ENCODE assay signal across 21 mouse cellular contexts in genomic region chr14:79957789-79958487, GRCm38 (mm10). TPM values are rescaled to one million over a fixed set of nuclear protein-coding genes. Genes with fewer than 3 reads are reported as not detected.
A peak's percentile ranks its signal among the peaks of the same experiment; 100 is the strongest.
DNase-seq lines count a peak whose midpoint lies in the region; ATAC-seq and TF ChIP-seq lines count a peak whose summit lies in the region.
"Had no signal": no experiment of that assay in that cellular context is flagged by ENCODE, and none has a peak within 500 bp of the region (broad histone marks: within the 10 kb centered on the region; RNA-seq: fewer than 3 reads in every experiment).

No protein-coding gene starts in this region.

- DNase-seq in forebrain, embryonic 14.5 days (ENCODE audit: low spot score) = no peak
- DNase-seq in kidney, adult 2 months = no peak
- DNase-seq in limb, embryonic 10.5 days (ENCODE audit: low spot score) = no peak
- DNase-seq in right cerebral cortex, postnatal 25 days = no peak
- DNase-seq: adrenal gland, postnatal 14 days; cerebellum, adult 9-10 months; gastrocnemius, postnatal 10 days; kidney, adult 11 months; left cerebral cortex, postnatal 4 days; lung, adult 18-20 months; lung, postnatal 14 days; thymus, adult 2 months; thymus, postnatal 4 days had no signal

- H3K27me3 ChIP-seq in forebrain, embryonic 15.5 days = no peaks in the 10 kb centered on the region
- H3K27me3 ChIP-seq in forebrain, embryonic 14.5 days (replicated peaks; ENCODE audit: control insufficient read depth, insufficient read depth, low read length) = no peaks in the 10 kb centered on the region
- H3K27me3 ChIP-seq in kidney, embryonic 16.5 days (ENCODE audit: insufficient read depth, low read length) = no peaks in the 10 kb centered on the region
- no peaks in the 10 kb centered on the region for H3K27me3 ChIP-seq in kidney, adult 2 months (replicated peaks; ENCODE audit: control insufficient read depth, insufficient read depth, low read length)
- H3K27me3 ChIP-seq in limb, embryonic 10.5 days (ENCODE audit: low read depth, poor library complexity, severe bottlenecking) = no peaks in the 10 kb centered on the region
- H3K27me3 ChIP-seq in neural tube, embryonic 15.5 days (replicated peaks) = no peaks in the 10 kb centered on the region
- H3K27me3 ChIP-seq: liver, embryonic 12.5 days had no signal

- H3K9ac ChIP-seq in forebrain, embryonic 15.5 days (replicated peaks) = no peak overlapping the region
- no peak overlapping the region for H3K9ac ChIP-seq in forebrain, embryonic 14.5 days (ENCODE audit: low read length)
- no peak overlapping the region for H3K9ac ChIP-seq in kidney, embryonic 16.5 days (replicated peaks; ENCODE audit: low read length)
- 0 out of 2 replicates have a peak overlapping the region, but pooled peaks have one; percentile 10 for H3K9ac ChIP-seq in neural tube, embryonic 15.5 days (replicated peaks)
- H3K9ac ChIP-seq: liver, embryonic 12.5 days had no signal

- H3K36me3 ChIP-seq in forebrain, embryonic 15.5 days = no peaks in the 10 kb centered on the region
- no peaks in the 10 kb centered on the region for H3K36me3 ChIP-seq in forebrain, embryonic 14.5 days (ENCODE audit: control insufficient read depth, insufficient read depth, low read length)
- H3K36me3 ChIP-seq in kidney, embryonic 16.5 days (ENCODE audit: insufficient read depth, low read length) = no peaks in the 10 kb centered on the region
- H3K36me3 ChIP-seq in kidney, adult 2 months (ENCODE audit: control insufficient read depth, insufficient read depth, low read length) = no peaks in the 10 kb centered on the region
- H3K36me3 ChIP-seq in limb, embryonic 10.5 days = no peaks in the 10 kb centered on the region
- no peaks in the 10 kb centered on the region for H3K36me3 ChIP-seq in neural tube, embryonic 15.5 days
- H3K36me3 ChIP-seq: embryonic facial prominence, embryonic 10.5 days; heart, embryonic 10.5 days; liver, embryonic 12.5 days had no signal

- H3K9me3 ChIP-seq in forebrain, embryonic 15.5 days = no peaks in the 10 kb centered on the region
- H3K9me3 ChIP-seq in forebrain, embryonic 14.5 days (replicated peaks; ENCODE audit: control insufficient read depth, low read length) = no peaks in the 10 kb centered on the region
- H3K9me3 ChIP-seq in kidney, embryonic 16.5 days (ENCODE audit: low read length) = no peaks in the 10 kb centered on the region
- H3K9me3 ChIP-seq in limb, embryonic 10.5 days (replicated peaks) = no peaks in the 10 kb centered on the region
- no peaks in the 10 kb centered on the region for H3K9me3 ChIP-seq in neural tube, embryonic 15.5 days (replicated peaks)
- H3K9me3 ChIP-seq: embryonic facial prominence, embryonic 10.5 days; heart, embryonic 10.5 days had no signal

- ATAC-seq in forebrain, embryonic 15.5 days (replicated peaks) = 0 out of 2 replicates have a peak, but pooled peaks have one; percentile 32
- no peak for ATAC-seq in forebrain, embryonic 14.5 days
- peak; percentile 85 for ATAC-seq in kidney, embryonic 16.5 days (ENCODE audit: low FRiP score, low TSS enrichment)
- ATAC-seq in neural tube, embryonic 15.5 days (ENCODE audit: low FRiP score) = peak; percentile 68
- ATAC-seq: hindbrain, postnatal 0 days; liver, embryonic 12.5 days had no signal

- H3K4me3 ChIP-seq in forebrain, embryonic 15.5 days = no peak overlapping the region
- H3K4me3 ChIP-seq in forebrain, embryonic 14.5 days (ENCODE audit: low read depth, low read length) = no peak overlapping the region
- H3K4me3 ChIP-seq in kidney, embryonic 16.5 days (ENCODE audit: low read length) = no peak overlapping the region
- no peak overlapping the region for H3K4me3 ChIP-seq in kidney, adult 2 months (ENCODE audit: insufficient read depth, low read depth, low read length)
- H3K4me3 ChIP-seq in limb, embryonic 10.5 days = no peak overlapping the region
- no peak overlapping the region for H3K4me3 ChIP-seq in neural tube, embryonic 15.5 days (replicated peaks)
- H3K4me3 ChIP-seq: embryonic facial prominence, embryonic 10.5 days; heart, embryonic 10.5 days; liver, embryonic 12.5 days had no signal

- TF ChIP-seq CTCF in kidney, adult 2 months (conservative IDR thresholded peaks at IDR 0.05; ENCODE audit: insufficient read depth, insufficient read length, low read depth, low read length) = no peak

- TF ChIP-seq POLR2A in kidney, adult 2 months (IDR thresholded peaks at IDR 0.05; ENCODE audit: low read depth, low read length) = no peak

- H3K4me2 ChIP-seq in forebrain, embryonic 15.5 days (replicated peaks) = no peak overlapping the region
- no peak overlapping the region for H3K4me2 ChIP-seq in forebrain, embryonic 14.5 days (ENCODE audit: low read length)
- no peak overlapping the region for H3K4me2 ChIP-seq in kidney, embryonic 16.5 days (replicated peaks; ENCODE audit: low read depth, low read length)
- 0 out of 2 replicates have a peak overlapping the region, but pooled peaks have one; percentile 19 for H3K4me2 ChIP-seq in neural tube, embryonic 15.5 days
- H3K4me2 ChIP-seq: liver, embryonic 12.5 days; midbrain, embryonic 11.5 days had no signal

- H3K27ac ChIP-seq in forebrain, embryonic 15.5 days (replicated peaks) = 0 out of 2 replicates have a peak overlapping the region, but pooled peaks have one; percentile 27
- no peak overlapping the region for H3K27ac ChIP-seq in forebrain, embryonic 14.5 days (ENCODE audit: low read depth, low read length)
- H3K27ac ChIP-seq in kidney, embryonic 16.5 days (ENCODE audit: low read length) = peak overlapping the region; percentile 40; the same call in 1 of the 2 replicates
- no peak overlapping the region for H3K27ac ChIP-seq in kidney, adult 2 months (ENCODE audit: insufficient read depth, low read depth, low read length)
- 0 out of 2 replicates have a peak overlapping the region, but pooled peaks have one; percentile 22 for H3K27ac ChIP-seq in limb, embryonic 10.5 days
- peak overlapping the region; percentile 65 for H3K27ac ChIP-seq in neural tube, embryonic 15.5 days (replicated peaks)
- H3K27ac ChIP-seq: embryonic facial prominence, embryonic 10.5 days; heart, embryonic 10.5 days; hindbrain, postnatal 0 days; liver, embryonic 12.5 days had no signal

- 77% methylated on average over 15 of the region's 15 CpGs for WGBS in forebrain, embryonic 15.5 days
- WGBS in forebrain, embryonic 14.5 days = 82% methylated on average over 15 of the region's 15 CpGs
- WGBS in kidney, embryonic 16.5 days = 28% methylated on average over 15 of the region's 15 CpGs
- 58% methylated on average over 15 of the region's 15 CpGs for WGBS in kidney, adult 2 months
- 70% methylated on average over 15 of the region's 15 CpGs for WGBS in limb, embryonic 10.5 days
- 31% methylated on average over 15 of the region's 15 CpGs for WGBS in neural tube, embryonic 15.5 days

- 0 out of 2 replicates have a peak, but pooled peaks cover 6% of the 10 kb centered on the region for H3K4me1 ChIP-seq in forebrain, embryonic 15.5 days
- H3K4me1 ChIP-seq in forebrain, embryonic 14.5 days (ENCODE audit: control insufficient read depth, insufficient read depth, low read length) = no peaks in the 10 kb centered on the region
- H3K4me1 ChIP-seq in kidney, embryonic 16.5 days (ENCODE audit: insufficient read depth, low read length) = peaks cover 4% of the 10 kb centered on the region; the same call in 1 of the 2 replicates
- H3K4me1 ChIP-seq in kidney, adult 2 months (ENCODE audit: control insufficient read depth, insufficient read depth, low read length) = no peaks in the 10 kb centered on the region
- peaks cover 12% of the 10 kb centered on the region; the same call in 1 of the 2 replicates for H3K4me1 ChIP-seq in limb, embryonic 10.5 days
- H3K4me1 ChIP-seq in neural tube, embryonic 15.5 days = peaks cover 13% of the 10 kb centered on the region
- H3K4me1 ChIP-seq: embryonic facial prominence, embryonic 10.5 days; heart, embryonic 10.5 days; liver, embryonic 12.5 days had no signal

RNA-seq across cellular contexts. Expression of gene Olfm4, which starts 25.9 kb away (rescaled TPM):
- polyA plus RNA-seq in forebrain, embryonic 15.5 days (2015; fragmentation: Nextera tagmentation; extraction: Ambion mirVana) = 1.9 and 2.0 TPM in 2 replicates
- polyA plus RNA-seq in forebrain, embryonic 14.5 days (2014; fragmentation: Nextera tagmentation; extraction: Ambion mirVana) = 1.3 and 2.1 TPM in 2 replicates
- polyA plus RNA-seq in kidney, embryonic 16.5 days (2015; fragmentation: Nextera tagmentation; extraction: Ambion mirVana) = 1.8 and 1.9 TPM in 2 replicates
- polyA plus RNA-seq in kidney, adult 2 months (2012; rRNA removed) = 2.9 and 3.3 TPM in 2 replicates
- polyA plus RNA-seq in limb, embryonic 10.5 days (2016; fragmentation: Nextera tagmentation; extraction: Ambion mirVana) = 0.16 TPM in 1 of 2 replicates, not detected in the other
- 0.86 and 3.0 TPM in 2 replicates for polyA plus RNA-seq in neural tube, embryonic 15.5 days (2015; fragmentation: Nextera tagmentation; extraction: Ambion mirVana)

Comparison
In these comparisons a context has a peak if more than half of its experiments do, and no peak if none do; other contexts are left out.
1. H3K27ac ChIP-seq: peak in forebrain, embryonic 15.5 days (single experiment), kidney, embryonic 16.5 days (single experiment), limb, embryonic 10.5 days (single experiment) and neural tube, embryonic 15.5 days (single experiment); none in forebrain, embryonic 14.5 days (single experiment) and kidney, adult 2 months (single experiment).